Mouse (Mus musculus) retina, postnatal 1 day (tissue): Measurements from ENCODE around the gene Ttc7.
A peak's percentile ranks its signal among the peaks of the same experiment; 100 is the strongest.

Experiments
- DNase-seq: peaks from one replicate; pipeline ENCODE4 v3.0.0-alpha.2; 2012

Ttc7 gene

DNA sequence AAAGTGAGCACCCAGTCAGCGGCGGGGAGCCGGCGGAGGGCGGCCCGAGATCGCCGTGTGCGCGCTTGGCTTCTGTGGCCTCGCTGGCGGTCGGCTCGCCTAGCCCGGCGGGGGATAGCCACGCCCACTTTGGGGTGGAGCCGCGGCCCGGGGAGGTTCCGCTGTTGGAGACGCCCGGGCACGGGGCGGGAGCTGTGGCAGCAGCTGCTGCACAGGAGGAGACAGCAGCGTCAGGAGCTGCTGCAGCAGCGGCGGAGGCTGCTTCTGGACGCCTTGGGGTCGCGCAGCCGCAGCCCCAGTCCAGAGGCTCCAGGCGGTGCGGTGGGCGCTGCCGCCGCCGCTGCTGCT lies at the start of gene Ttc7:
Gene Ttc7 (plus strand): TSS at position 181 of the 348 bp plus-strand sequence.
- DNase-seq: peak; percentile 97

DNA sequence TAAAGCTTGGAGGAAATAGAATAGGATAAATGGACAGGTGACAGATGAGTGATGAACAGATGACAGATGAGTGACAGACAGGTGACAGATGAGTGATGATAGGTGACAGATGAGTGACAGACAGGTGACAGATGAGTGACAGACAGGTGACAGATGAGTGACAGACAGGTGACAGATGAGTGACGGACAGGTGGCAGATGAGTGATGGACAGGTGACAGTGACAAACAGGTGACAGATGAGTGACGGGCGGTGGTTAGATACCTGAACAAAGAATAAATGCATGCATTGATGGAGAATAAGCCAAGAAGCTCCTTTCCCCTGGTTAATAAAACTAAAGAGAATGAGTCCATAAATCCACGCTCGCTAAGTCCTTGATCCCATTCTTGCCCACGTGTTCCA lies 47.7 kb upstream of the Ttc7 start:
- no peak for DNase-seq

DNA sequence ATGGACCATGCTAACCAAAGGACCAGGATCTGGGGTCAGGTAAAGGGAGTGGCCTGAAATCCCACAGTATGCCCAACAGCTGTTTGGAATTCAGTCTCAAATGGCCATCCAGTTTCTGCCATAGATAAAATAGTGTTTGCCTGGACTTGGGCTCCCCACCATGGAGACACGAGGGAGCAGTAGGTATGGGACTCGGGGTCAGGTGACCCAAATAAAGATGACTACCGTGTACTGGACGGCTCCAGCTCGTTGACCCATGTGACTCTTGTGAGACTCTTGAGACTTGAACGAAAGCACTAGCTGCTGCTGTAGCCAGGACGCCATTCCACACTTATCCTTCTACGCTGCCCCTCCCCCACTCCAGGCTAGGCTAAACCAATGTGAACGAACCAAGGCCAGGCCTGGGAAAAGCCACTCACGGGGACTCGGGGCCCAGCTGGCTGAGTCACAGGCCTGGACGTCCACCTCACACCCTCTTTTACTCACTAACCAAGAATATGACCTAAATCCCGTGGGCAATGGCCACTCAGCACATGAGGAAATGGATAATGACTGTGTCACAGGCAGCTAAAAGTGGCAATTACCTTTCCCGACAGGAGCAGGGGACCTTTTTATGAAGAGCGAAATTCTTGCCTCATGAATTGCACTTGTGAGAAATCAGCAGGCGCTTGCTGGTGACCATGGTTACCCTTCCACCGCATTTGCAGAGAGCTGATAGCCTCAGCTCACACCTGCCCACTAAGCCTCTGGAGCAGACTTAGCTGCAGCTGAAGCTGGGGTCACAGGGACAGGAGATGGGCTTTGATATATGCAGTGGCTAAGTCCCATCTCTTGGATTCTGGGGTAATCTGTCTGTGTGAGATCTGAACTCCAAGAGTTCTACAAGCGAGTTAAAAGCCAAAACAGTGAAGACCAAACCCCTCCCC lies 45.7 kb upstream of the Ttc7 start:
- peak; percentile 73 for DNase-seq

DNA sequence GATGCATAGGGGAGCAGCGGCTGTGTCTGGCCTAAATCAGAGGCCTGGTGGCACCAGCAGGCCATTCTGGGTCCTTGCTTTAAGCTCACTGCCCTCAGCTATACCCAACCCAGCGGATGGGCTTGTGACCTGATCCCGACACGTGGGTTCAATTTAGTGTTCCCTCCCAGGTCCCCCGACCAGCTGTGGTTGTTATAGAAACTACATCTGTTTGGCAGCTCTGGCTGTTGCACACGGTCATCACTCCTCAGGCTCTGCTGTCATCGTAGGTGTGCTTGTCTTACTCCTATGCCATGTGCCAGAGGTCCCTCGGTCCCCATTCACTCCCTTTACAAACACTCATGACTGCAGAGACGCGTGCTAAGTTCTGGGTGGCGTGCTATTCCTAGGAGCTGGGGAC lies 44.9 kb upstream of the Ttc7 start:
- no peak for DNase-seq

DNA sequence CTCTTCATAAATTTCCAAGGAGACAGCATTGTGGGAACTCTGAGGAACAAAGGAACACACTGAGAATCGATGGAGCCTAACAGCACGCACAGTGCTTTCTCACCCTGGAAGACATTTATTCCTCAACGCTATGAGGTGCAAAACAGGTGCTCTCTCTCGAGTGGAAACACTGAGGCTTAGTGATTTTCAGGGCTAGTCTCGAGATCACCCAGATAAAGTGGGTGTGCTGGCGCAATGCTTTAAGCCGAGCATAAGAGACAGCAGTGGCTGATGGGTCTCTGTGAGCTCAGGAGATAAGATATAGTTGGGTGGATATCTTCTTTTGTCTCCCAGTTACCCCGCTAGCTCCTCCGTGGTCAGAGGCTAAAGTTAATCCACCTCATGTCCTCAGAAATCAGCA lies 36.6 kb upstream of the Ttc7 start:
- no peak for DNase-seq

DNA sequence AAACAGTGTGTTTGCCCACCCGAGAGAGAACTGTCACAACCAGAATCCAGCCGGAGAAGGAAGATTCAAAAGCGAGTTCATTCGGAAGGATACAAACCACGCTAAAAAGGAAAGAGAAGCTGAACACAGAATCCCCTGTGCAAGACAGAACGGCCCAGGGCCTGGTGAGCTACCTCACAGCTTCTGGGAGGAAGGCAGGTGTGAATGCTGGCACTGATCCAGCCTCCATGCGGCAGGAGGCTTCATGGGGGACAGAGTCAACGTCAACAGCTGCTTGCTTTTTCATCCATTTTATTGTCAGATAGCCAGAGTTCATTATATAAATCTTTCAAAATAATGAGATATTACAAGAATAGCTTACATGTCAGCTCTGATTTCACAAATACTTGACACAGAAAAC lies 28.3 kb upstream of the Ttc7 start:
- no peak for DNase-seq

DNA sequence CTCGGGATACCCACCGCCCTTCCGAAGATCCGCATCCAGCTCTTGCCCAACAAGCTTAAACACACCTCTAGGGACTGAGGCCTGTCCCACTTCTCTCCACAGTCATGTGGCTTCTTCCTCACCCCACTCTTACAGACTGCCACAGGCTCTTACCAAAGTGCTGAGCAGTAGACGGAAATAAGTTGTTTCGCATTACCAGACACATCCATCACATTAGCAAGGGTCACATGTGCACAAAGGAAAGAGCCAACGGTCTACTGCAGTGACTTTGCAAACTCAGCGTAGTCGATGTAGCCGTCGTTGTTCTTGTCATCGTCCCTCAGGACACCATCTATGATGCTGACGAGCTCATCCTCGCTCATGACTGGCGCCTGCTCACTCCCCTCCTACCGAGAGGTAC lies 27.0 kb upstream of the Ttc7 start:
- peak; percentile 75 for DNase-seq

DNA sequence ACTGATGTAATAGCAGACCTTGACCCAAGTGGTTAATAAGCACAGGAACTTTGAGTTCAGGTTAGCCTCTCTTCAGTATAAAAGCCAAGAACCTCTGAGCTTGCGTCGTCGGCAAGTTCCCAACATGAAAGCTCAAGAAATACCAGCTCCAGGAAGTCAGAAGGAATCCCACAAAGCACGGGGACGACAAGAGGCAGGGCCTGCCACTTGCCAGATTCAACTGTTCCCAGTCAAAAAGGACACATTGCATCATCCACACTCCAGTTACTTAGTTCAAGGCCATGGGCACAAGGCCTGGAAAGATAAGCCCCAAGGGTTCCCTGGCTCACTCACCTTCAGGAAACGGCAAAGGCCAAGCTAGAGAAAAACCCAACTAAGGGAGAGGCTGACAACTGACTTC lies 19.3 kb upstream of the Ttc7 start:
- DNase-seq: no peak

DNA sequence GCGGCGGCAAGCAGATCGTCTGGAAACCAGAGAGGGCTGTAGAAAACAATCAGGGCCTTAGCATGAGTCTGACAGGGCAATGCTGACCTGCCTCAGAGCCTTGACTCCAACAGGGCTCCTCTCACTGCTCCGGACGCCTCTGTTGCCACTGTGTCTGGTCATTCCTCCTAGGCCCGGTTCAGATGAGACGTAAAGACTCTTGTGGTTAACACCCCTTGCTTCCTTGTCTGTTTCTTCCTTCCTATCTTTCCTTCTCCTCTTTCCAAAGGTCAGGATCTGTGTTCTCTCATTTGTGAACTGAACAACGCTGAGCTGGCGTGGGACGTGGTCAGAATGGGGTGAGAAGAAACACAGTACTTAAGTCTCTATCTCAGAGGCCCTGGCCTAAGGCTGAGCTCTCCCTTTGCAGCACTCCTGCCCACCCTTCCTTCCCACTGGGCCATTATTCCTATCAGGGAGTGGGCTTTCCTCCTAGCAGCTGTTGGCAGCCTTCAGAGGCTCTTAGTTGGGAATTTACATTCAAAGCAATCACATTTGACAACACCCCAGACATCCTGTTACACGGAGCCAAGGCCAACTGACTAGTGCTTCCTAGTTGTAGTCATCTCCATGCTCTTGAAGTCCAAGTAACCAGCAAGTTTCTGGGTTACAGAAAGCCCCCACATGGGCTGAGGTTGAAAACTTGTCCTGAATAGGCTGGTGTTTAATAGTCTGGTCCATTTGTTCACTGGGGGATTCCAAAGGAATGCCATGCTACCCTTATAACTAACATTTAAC lies 18.4 kb upstream of the Ttc7 start:
- DNase-seq: no peak

DNA sequence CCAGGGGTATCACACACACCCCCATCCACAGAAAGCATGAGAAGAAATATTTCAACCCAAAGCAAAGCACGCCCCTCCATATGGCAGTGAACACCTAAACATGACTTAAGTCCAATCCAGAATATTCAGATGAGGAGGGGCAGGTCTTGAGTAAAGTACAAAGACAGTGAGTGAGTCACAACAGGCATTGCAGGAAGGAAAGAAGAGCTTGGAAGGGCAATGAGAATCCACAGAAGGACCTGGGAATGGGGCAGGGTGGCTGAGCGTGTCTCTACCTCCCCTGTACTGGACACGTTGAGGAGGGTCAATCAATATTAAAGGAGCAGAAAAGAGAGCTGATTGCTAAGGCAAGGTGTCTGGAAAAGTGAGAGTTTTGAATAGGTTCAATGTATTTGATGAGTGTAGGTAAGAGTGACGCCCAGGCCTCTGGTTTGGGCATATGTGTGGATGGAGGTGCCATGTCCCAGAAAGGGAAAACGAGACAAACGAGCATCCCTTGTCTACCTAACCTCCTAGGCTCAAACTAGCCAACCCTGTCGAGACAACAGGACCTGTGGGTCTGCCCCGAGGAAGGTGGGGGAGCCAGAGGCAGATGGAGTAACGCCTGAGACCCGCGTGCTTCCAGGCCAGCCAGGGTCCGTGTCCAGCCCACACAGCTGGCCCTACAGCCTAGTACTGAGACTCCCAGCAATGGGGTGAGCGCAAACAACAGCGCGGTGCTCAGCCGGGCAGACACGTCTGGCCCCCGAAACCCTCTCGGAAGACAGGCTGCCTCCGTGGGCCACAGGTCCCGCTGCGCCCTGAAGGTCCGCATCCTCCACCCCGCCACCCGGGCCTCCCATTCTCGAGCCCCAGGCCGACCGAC lies 17.5 kb upstream of the Ttc7 start:
- no peak for DNase-seq

DNA sequence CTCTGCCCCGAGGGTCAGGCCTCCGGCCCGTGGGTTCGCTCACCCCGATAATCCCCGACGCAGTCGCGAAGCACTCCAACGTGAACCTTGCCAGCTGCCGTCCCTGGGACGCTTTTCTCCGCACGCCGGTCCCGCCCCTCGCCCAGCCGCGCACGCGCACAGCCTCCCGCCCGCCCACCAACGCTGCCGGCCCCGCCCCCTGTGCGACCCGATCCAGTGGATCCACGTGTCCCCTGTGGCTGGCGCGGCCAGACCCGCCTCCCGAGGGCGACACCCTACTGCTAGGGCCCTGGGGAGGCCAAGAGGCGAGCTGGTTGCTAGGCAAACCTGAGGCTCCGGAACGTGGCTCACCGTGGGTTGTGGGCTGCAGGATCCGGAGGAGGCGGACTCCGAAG lies 16.9 kb upstream of the Ttc7 start, which contains the start of gene Mcfd2:
Gene Mcfd2 (minus strand): TSS at position 144 of the 395 bp plus-strand sequence.
- DNase-seq: peak; percentile 95

DNA sequence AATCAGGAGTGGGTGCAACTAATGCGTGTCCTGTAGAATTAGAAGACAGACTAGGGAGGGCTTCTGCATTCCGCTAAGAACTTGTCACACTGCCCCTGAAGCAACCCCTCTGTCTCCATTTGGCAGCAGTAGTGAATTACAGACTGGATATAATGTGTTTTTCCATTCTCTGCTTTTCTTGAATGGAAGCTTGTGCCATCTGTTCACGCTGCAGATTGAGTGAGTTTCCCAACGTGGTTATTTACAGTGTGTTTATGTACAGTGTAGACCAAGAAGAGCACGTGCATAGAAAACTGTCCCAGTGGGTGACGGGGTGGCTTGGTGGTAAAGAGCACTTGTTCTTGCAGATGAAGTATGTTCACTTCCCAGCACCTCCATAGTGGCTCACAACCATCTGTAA lies 13.2 kb upstream of the Ttc7 start:
- no peak for DNase-seq

DNA sequence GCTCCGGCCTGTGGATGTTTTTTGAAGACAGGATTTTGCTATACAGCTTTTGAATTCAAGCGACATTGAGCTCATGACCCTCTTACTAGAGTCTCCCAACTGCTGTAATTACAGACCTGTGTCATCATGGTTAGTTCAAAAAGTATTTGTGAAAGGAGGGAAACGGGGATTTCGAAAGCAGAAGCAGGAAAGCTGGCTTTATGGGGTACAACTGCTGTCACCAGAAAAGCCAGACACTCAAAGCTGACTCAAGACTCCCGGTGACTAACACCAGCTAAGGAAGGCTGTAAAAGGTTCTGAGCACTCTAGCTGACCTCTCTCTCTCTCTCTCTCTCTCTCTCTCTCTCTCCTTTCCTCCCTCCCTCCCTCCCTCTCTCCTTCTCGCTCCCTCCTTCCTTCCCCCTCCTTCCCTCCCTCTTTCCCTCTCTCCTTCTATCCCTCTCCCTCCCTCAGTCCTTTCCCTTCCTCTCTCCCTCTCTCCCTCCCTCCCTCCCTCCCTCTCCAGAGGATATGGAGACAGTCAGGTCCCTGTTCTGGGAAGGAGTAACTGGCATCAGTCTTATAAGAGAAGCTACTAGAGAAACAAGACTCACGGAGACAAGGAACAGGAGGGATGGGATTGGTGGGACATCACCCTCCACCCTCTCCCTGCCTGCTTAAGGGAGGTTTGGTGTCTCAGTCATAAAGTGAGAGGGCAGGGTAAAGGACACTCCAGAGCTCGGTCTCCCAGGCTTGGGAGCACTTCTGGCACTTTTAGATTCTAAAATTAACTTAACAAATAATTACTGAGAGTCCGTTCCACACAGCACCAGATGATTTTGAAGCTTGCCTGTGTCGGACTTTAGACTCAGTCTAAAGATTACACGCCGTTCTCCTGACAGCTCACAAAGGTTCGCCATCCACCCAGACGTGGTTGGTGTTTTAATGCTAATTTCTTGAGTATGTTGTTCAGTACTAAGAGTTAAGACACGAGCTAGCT lies 7.0 kb upstream of the Ttc7 start:
- no peak for DNase-seq

DNA sequence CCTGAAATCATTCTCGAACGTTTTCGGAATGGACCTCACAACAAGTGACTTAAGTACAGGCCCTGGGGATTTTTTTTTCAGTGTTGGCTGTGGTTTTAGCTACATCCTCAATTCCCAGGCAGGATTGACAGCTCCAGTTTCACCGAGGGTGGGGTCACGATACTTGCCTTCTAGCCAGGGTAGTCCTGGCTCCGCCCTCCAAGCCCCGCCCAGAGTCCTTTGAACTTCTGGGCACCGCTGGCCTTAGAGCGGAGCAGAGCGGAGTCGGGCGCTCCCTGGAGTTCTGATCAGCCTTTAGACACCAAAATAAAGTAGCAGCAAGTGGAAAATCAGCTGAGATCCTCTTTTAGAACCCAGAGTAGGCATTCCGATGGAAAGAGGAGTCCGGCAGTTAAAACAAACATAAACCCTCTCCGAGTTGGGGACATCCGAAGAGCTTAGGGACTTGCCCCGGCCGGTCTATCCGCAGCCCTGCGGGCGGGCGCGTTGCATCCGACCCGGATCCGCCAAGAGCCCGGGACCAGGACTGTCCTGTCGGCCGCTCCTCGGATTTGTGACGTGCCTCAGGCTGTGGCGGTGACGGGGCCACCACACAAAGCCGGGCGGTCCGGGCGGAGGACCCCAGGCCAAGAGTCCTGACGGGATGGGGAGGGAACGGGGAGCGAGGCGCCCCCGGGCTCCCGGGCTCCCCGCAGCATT lies 530 bp upstream of the Ttc7 start:
- DNase-seq: peak; percentile 83

DNA sequence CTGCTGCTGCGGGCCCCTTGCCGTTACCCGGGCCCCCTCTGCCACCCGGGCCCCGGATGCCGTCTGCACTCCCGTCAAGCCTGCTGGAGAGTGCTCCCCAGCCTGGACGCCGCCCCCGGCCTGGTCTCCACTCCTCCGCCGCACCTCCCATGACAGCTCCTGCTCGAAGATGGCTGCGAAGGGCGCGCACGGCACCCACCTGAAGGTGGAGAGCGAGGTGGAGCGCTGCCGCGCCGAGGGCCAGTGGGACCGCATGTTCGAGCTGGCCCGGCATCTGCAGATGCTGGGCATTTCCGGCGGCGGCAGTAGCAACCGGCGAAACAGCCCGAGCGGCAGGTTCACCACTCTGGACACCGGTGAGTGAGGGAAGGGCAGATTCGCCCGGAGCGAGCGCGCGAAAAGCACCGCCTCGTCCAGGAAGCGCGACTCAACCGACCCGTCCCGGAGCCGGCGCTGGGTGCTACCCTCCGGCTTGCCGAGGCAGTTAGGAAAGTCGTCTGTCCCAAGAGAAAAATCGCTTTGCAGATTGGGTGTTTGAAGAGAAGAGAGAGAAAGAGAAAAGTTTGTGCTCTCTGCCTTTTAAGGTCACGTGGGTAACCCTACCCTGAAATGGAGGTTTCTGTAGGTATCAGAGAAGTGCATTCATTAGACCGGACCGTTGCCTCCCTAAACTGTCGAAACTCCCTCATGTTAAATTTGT lies 519 bp downstream of the Ttc7 start:
- DNase-seq: no peak

DNA sequence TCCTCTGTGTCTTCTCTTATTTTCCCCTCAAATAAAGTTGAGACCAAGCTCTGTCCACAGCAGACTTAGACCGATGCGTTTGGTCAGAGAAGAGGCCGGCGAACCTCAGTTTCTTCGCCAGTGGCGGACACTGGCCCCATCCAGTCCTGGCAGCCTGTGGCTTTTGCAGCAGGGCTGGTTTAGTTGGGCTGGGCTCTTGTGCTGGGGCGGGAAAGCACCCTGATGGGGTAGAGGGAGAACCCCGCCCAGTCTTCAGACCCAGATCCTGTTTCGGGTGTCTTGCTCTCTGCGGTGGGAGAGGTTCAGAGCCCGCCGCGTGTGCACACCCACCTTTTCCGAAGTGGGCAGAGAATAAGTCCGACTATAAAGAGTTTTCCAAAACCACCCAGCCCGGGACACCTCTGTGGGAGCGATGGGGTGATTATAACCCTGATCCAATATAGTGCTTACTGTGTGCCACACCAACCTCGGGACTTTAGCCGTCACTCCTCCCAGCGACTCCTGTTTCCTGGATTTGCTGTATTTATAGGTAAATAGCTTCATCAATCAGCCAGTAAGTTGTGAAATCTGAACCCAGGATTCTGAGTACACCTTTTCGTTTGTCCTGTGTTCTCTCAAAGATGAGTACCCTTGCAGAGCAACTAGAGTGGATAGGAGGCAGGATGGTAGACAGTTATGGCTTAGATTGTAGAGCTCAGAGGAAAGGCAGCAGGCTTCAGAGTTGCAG lies 1.2 kb downstream of the Ttc7 start:
- peak; percentile 22 for DNase-seq

DNA sequence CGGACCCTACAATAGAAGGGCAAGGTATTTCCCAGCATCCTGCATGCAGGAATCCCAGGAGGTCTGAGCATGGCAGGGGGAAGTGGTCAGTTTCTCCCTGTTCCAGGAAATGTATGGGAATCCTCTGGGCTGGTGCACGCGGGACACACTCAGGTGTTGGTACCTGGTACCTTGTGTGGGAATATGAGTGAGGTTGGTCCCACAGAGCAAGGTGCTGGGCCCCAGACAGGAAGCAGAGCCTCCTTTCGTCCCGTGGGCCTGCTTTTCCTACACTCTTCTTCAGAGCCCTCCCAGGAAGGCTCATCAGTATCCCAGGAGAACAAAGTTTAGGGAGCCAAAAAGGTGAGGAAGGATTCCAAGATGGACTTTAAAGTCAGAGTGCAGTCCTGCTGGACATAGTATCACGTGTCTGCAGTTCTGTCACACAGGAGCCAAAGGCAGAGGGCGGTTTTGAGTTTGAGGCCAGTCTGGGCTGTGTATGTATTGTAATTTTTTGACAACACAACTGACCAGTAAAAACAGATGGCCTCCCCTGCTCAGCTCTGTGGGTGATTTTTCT lies 1.9 kb downstream of the Ttc7 start:
- no peak for DNase-seq

DNA sequence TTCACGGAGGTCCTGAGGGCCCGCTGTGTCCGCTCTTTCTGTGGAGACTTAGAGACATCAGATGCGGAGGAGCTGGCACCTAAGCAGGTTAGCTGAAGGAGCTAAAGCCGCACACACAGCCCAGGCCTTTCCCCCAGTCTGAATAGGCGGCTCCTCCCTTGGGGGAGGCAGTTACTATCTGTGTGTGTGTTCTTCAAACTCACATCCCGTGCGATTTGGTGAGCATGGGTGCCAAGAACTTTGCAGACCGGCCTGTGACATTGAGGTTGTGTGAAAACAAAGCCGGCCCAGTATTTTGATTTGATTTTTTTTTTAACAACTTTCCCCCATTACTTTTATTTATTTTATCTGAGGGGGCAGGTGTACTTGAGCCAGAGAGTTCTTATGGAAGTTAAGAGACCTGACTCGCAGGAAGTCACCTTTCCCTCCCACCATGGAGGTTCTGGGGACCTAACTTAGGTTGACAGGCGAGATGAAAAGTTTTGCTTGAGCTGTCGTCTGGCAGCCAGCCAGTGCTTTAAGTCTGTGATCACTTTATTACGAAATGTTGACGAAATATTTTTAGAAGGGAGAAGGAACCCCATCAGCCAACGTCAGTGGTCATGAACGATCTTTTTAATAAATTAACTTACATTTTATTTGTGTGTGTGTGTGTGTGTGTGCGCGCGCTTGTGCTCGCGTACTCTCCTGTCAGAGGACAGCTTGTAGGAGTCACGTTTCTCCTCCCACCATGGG lies 3.2 kb downstream of the Ttc7 start:
- DNase-seq: no peak
